Mouse (Mus musculus) cerebellum, adult 2 months (tissue): ENCODE measurements around the gene Kpna2. TPM values are rescaled to one million over a fixed set of nuclear protein-coding genes. Genes with fewer than 3 reads are reported as not detected.
"Not testable (repeated sequence)": the region's sequence is repeated elsewhere in the genome, so short reads cannot be mapped to it uniquely, and the experiment has no call there.

Experiments used
- DNase-seq, 2 experiments: peaks; one replicate each; pipeline ENCODE4 v3.0.0; 2021
- H3K27ac ChIP-seq: fragments of 200-500 bp; 2 replicates; pipeline ENCODE4 v1.5.1; 2012; ENCODE audit warnings: low read length, control low read depth, inconsistent platforms; ENCODE audit not compliant: insufficient read depth
- H3K27me3 ChIP-seq: fragments of 200-500 bp; 2 replicates; pipeline ENCODE4 v1.6.1; 2012; ENCODE audit warnings: inconsistent platforms, mild to moderate bottlenecking, low read length, moderate library complexity; ENCODE audit not compliant: control insufficient read depth, insufficient read depth
- H3K4me1 ChIP-seq: fragments of 200-500 bp; 2 replicates; pipeline ENCODE4 v1.6.1; 2011; ENCODE audit warnings: low read length; ENCODE audit not compliant: control insufficient read depth, insufficient read depth
- H3K4me3 ChIP-seq: fragments of 200-500 bp; replicated peaks from 2 replicates; pipeline ENCODE3; 2011; ENCODE audit warnings: mild to moderate bottlenecking, low read depth, low read length, control low read depth; ENCODE audit not compliant: insufficient read depth
- CTCF ChIP-seq: fragments of 200-500 bp; IDR thresholded peaks from 2 replicates; pipeline ENCODE4 v1.5.1; 2011; ENCODE audit warnings: low read depth, mild to moderate bottlenecking, control low read depth, low read length, moderate library complexity, borderline replicate concordance; ENCODE audit not compliant: insufficient read depth
- POLR2A ChIP-seq: fragments of 200-500 bp; IDR thresholded peaks from 2 replicates; pipeline ENCODE4 v1.6.1; 2011; ENCODE audit warnings: low read length, control low read depth, borderline replicate concordance; ENCODE audit not compliant: insufficient read depth
- WGBS: fragments of 180-500 bp; shearing (Covaris S2); methylation state at CpG from one replicate; pipeline ENCODE4 v1.1.7; 2018; 5-methylcytosine and 5-hydroxymethylcytosine counted together
- polyA plus RNA-seq: library from polyadenylated mRNA; depleted of rRNA; stranded (reverse); fragments of >200 nt; gene quantifications from 2 replicates; pipeline ENCODE4 v1.2.3, GENCODE M21; 2012

The Kpna2 gene
- polyA plus RNA-seq, 1 experiment, result 30.1 TPM

DNA sequence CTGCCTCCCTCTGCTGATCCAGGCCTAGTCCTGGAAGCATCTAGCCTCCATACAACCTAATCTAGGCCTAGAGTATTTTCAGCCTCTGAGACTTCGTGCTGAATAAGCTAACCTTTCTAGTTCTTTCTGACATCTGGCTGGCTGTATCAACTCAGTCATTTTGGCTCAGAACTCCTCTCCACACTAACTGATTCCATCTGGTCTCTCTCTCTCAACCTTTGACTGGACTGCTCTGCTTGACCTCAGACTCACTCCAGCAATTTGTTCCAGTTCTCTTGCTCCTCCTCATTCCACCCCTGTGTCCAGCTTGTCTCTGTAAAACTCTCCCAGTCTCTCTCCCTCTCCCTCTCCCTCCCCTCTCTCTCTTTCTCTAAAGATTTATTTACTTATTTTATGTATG, 17.6 kb upstream of the Kpna2 start:
- TF ChIP-seq POLR2A (no peak), CTCF (no peak)
- H3K4me3 ChIP-seq, result no peak overlapping the region
- DNase-seq, result no peak
- H3K27me3 ChIP-seq, result no peaks in the 10 kb centered on the region
- WGBS, result 42% methylated on average over 1 of the region's 1 CpGs
- no peak overlapping the region for H3K27ac ChIP-seq
- H3K4me1 ChIP-seq, result no peaks in the 10 kb centered on the region

DNA sequence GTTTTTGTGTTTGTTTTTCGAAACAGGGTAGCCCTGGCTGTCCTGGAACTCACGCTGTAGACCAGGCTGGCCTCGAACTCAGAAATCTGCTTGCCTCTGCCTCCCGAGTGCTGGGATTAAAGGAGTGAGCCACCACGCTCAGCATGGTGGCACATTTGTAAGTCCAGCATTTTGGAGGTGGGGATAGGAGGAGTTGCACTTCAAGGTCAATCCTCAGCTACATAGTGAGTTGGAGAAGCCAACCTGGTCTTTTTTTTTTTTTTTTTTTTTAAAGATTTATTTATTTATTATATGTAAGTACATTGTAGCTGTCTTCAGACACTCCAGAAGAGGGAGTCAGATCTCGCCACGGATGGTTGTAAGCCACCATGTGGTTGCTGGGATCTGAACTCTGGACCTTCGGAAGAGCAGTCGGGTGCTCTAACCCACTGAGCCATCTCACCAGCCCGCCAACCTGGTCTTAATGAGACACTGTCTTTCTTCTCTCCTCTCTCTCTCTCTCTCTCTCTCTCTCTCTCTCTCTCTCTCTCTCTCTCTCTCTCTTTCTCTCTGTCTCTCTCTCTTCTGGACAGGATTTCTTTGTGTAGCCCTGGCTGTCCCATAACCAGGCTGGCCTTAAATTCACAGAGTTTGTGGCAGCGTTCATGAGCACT, 16.3 kb upstream of the Kpna2 start:
- not testable (repeated sequence) for DNase-seq, H3K27ac ChIP-seq, H3K27me3 ChIP-seq, H3K4me3 ChIP-seq, H3K4me1 ChIP-seq
- 72% methylated on average over 11 of the region's 11 CpGs for WGBS

DNA sequence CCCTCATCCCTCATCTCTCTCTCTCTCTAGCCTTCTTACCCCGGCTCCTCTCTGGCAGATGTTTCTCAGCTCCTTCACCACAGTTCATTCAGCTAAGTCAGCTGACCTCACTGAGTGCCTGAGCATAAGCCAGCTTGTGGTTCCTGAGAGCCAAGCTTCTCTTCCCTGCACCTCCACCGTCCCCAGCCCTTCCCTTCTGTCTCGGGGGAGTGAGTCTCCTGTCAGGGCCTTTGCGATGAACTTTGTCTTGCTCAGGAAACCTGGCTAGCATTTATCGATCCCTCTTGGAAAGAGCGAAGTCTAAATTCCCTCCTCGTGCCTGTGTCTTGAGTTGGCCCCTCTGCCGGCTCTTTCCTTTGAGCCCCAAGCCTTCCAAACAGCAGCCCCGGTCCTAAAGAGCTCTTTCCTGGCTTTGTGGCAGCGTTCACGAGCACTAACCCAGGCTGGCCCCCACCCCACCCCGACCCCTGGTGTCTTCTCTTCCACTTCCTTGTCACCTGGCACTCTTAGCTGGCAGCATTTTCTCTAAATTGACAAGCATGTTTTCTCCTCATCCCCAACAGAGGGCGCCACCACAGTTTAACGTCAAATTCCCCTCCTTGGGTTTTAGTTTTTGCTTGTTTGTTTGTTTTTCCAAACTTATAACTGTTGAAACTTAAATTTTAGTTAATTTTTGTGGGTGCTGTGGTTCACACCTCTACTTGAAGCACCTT, 15.4 kb upstream of the Kpna2 start:
- 46% methylated on average over 14 of the region's 14 CpGs for WGBS
- TF ChIP-seq CTCF, result peak; percentile 25; the same call in 1 of the 2 replicates
- TF ChIP-seq POLR2A, result no peak
- Histone ChIP-seq H3K27me3 (no peaks in the 10 kb centered on the region), H3K27ac (no peak overlapping the region), H3K4me3 (no peak overlapping the region), H3K4me1 (peaks cover 2% of the 10 kb centered on the region; the same call in 1 of the 2 replicates)
- DNase-seq, result no peak

DNA sequence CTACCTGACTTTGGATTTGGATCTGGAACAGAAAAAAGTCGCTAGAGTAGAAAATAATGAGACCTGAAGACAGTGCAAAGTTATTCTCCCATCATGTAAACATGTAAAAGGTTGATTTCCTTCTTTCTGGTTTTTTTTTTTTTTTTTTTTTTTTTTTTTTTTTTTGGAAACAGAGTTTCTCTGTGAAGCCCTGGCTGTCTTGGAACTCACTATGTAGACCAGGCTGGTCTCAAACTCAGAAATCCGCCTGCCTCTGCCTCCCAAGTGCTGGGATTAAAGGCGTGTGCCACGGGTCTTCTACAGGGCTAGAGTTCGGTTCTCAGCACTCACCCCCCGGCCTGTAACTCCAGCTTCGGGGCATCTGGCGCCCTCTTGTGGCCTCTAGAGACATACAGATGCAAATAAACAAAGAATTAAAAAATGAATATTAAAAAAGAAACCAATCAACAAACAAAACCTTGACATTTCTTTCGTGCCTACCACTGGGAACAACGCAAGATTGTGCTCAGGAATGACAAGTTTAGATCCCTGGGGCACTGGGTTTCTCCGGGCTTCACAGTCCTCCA, 14.8 kb upstream of the Kpna2 start:
- Histone ChIP-seq H3K4me3 (no peak overlapping the region), H3K27ac (no peak overlapping the region), H3K27me3 (no peaks in the 10 kb centered on the region), H3K4me1 (peaks cover 2% of the 10 kb centered on the region; the same call in 1 of the 2 replicates)
- no peak for DNase-seq
- TF ChIP-seq POLR2A (no peak), CTCF (no peak)
- 76% methylated on average over 11 of the region's 11 CpGs for WGBS

DNA sequence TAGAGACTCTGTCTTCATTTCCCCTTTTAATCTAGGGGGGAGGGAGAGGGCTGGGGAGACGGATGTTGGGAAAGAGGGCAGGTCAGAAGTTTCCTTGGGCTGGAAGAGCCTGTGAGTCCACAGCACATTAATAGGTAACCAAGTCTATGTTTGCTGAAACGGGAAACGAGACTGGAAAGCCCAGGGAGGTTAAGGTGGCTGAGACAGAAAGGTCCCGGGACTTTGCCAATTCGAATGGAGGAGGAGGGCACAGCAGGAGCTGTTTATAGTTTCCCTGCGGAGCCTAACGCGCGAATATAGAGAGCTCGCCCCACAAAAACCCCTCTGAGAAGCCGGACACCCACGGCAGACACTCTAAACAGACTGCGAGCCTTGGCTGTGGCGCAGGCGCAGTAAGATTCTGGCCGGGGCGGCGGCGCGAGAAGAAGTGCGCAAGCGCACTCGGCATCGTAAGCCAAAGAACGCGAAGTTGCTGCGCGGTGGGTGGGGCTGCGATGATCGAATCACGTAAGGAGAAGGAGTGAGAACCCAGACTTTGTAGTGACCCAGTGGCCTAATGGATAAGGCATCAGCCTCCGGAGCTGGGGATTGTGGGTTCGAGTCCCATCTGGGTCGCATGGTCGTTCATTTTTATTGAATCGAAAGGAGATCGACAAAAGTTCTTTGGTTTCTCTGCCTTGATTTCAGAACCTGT, 13.1 kb upstream of the Kpna2 start:
- H3K27ac ChIP-seq, result peak overlapping the region; percentile 84
- DNase-seq, result peak; percentile 98 to 100
- WGBS, result under 1% methylated on average over 37 of the region's 37 CpGs
- peak overlapping the region; percentile 82 for H3K4me3 ChIP-seq
- peaks cover 2% of the 10 kb centered on the region; the same call in 1 of the 2 replicates for H3K4me1 ChIP-seq
- no peaks in the 10 kb centered on the region for H3K27me3 ChIP-seq
- TF ChIP-seq CTCF (no peak), POLR2A (peak; percentile 98)

DNA sequence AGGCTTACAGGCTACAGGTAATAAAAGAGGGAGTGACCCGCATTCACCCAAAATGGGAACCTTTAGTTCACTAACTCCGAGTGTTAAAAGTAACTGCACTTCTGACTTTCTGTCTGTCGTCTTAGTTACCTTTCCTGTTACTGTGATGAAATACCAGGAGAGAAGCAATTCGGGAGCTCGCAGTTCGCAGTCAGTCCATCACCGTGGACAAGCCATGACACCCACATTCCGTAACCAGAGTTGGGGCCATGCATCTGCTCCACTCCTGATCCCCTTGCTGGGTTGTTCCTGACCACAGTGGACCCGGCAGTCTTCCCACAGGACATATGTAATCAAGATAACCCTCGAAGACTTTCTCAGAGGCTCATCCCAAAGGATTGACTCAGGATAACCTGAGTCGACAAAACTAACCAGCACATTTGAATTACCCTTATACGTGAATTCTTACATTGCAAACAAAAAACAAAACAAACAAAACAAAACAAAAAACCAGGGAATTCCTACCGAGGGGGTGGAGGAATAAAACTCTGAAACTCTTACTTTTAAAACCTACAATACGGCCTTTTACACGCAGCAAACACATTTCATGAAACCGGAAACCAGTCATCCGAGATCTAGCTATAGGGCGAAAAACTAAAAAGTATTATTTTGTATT, 12.5 kb upstream of the Kpna2 start:
- Histone ChIP-seq H3K4me3 (peak overlapping the region; percentile 82), H3K4me1 (peaks cover 2% of the 10 kb centered on the region; the same call in 1 of the 2 replicates), H3K27me3 (no peaks in the 10 kb centered on the region), H3K27ac (no peak overlapping the region; the same call in 1 of the 2 replicates)
- no peak for DNase-seq
- TF ChIP-seq CTCF (no peak), POLR2A (no peak)
- WGBS, result 35% methylated on average over 18 of the region's 18 CpGs

DNA sequence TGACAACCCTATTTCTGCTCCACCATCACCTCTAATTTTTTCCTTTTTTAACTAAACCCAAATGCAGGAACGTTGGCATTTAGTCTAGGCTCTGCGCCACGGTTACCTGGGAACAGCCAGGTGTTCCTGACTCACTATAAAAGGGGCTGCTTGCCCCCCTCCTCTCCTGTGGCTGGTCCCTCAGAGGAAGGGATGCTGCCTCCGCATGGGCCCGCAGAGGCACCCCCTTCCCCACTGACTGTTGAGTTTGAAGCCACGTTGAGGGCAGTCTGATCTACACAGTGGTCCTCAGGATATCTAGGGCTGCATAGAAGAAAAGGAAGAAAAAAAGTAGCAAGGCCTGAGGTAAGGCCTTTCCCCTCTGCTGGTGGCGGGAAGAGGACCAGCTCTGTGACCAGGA, 11.8 kb upstream of the Kpna2 start:
- 71% methylated on average over 7 of the region's 7 CpGs for WGBS
- Histone ChIP-seq H3K27me3 (no peaks in the 10 kb centered on the region), H3K4me1 (peaks cover 2% of the 10 kb centered on the region; the same call in 1 of the 2 replicates), H3K4me3 (no peak overlapping the region), H3K27ac (no peak overlapping the region)
- no peak for TF ChIP-seq POLR2A
- TF ChIP-seq CTCF, result no peak
- no peak for DNase-seq
